Mouse (Mus musculus): ENCODE measurements around the gene Mki67. TPM values are rescaled to one million over a fixed set of nuclear protein-coding genes. Genes with fewer than 3 reads are reported as not detected.

Mki67 gene
- total and polyA plus RNA-seq, 3 experiments: 22.4 to 924 (median 272) TPM

- Histone ChIP-seq H3K9me3 (replicated peaks) (no peaks in the 10 kb centered on the region), H3K4me1 (ENCODE audit: insufficient read depth, low read depth, low read length) (peaks cover 33% of the 10 kb centered on the region), H3K27me3 (ENCODE audit: insufficient read depth, low read length) (no peaks in the 10 kb centered on the region), H3K36me3 (replicated peaks) (peaks cover 100% of the 10 kb centered on the region), H3K4me3 (ENCODE audit: low read depth, low read length) (no peak overlapping the region)
- DNase-seq (ENCODE audit: low spot score): no peak
- no peak for ATAC-seq (ENCODE audit: extremely low read depth, insufficient number of reproducible peaks, low FRiP score, poor library complexity, severe bottlenecking)
- TF ChIP-seq TAL1 (conservative IDR thresholded peaks at IDR 0.05; ENCODE audit: low read depth, low read length) (no peak), GATA2 (IDR thresholded peaks at IDR 0.05; ENCODE audit: borderline replicate concordance, low read depth, low read length) (no peak), POLR2AphosphoS5 (IDR thresholded peaks at IDR 0.05; ENCODE audit: insufficient replicate concordance, low read depth, low read length) (no peak), GATA1 (IDR thresholded peaks at IDR 0.05; ENCODE audit: borderline replicate concordance, low read length) (no peak), CTCF (IDR thresholded peaks at IDR 0.05; ENCODE audit: low read depth, low read length) (no peak)
These were observed 58.0 kb downstream of the Mki67 start for GRCm38 (mm10) chr7:135658150-135658549.

DNA sequence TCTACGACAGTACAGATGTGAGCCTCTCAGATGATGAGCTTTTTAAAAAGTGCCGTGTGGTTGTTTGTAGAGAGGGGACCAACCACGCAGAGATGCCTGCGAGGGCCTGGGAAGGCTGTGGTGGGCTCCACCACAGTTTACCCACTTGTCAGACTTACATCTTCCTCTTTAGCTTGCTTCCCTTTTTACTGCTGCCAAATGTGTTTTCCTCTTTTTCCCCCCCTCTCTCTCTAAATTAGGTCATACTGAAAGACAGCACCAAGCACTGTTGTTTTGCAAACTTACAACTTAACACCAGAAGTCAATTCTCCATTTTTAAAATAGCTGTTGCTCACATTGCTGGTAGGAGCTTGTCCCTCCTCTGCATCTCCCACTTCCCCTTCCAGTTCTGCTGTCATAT lies 61.0 kb downstream of the Mki67 start:
- ATAC-seq (ENCODE audit: extremely low read depth, insufficient number of reproducible peaks, low FRiP score, poor library complexity, severe bottlenecking) (no peak), DNase-seq (ENCODE audit: low spot score) (no peak)
- no peak for TF ChIP-seq GATA1 (IDR thresholded peaks at IDR 0.05; ENCODE audit: borderline replicate concordance, low read length)
- TF ChIP-seq TAL1 (conservative IDR thresholded peaks at IDR 0.05; ENCODE audit: low read depth, low read length): no peak
- TF ChIP-seq GATA2 (IDR thresholded peaks at IDR 0.05; ENCODE audit: borderline replicate concordance, low read depth, low read length): no peak
- TF ChIP-seq POLR2AphosphoS5 (IDR thresholded peaks at IDR 0.05; ENCODE audit: insufficient replicate concordance, low read depth, low read length): no peak
- TF ChIP-seq CTCF (IDR thresholded peaks at IDR 0.05; ENCODE audit: low read depth, low read length): no peak
- no peaks in the 10 kb centered on the region for H3K9me3 ChIP-seq (replicated peaks)
- H3K36me3 ChIP-seq (replicated peaks): peaks cover 100% of the 10 kb centered on the region
- no peaks in the 10 kb centered on the region for H3K27me3 ChIP-seq (ENCODE audit: insufficient read depth, low read length)
- peaks cover 33% of the 10 kb centered on the region for H3K4me1 ChIP-seq (ENCODE audit: insufficient read depth, low read depth, low read length)
- no peak overlapping the region for H3K4me3 ChIP-seq (ENCODE audit: low read depth, low read length)

- ATAC-seq (ENCODE audit: extremely low read depth, insufficient number of reproducible peaks, low FRiP score, poor library complexity, severe bottlenecking) (no peak), DNase-seq (ENCODE audit: low spot score) (no peak)
- H3K36me3 ChIP-seq (replicated peaks): peaks cover 100% of the 10 kb centered on the region
- H3K9me3 ChIP-seq (replicated peaks): no peaks in the 10 kb centered on the region
- no peak overlapping the region for H3K4me3 ChIP-seq (ENCODE audit: low read depth, low read length)
- H3K4me1 ChIP-seq (ENCODE audit: insufficient read depth, low read depth, low read length): peaks cover 28% of the 10 kb centered on the region
- TF ChIP-seq POLR2AphosphoS5 (IDR thresholded peaks at IDR 0.05; ENCODE audit: insufficient replicate concordance, low read depth, low read length): no peak
- no peak for TF ChIP-seq GATA2 (IDR thresholded peaks at IDR 0.05; ENCODE audit: borderline replicate concordance, low read depth, low read length)
- TF ChIP-seq GATA1 (IDR thresholded peaks at IDR 0.05; ENCODE audit: borderline replicate concordance, low read length): no peak
- TF ChIP-seq CTCF (IDR thresholded peaks at IDR 0.05; ENCODE audit: low read depth, low read length): no peak
- no peak for TF ChIP-seq TAL1 (conservative IDR thresholded peaks at IDR 0.05; ENCODE audit: low read depth, low read length)
- H3K27me3 ChIP-seq (ENCODE audit: insufficient read depth, low read length): no peaks in the 10 kb centered on the region
These were observed 61.9 kb downstream of the Mki67 start for GRCm38 (mm10) chr7:135654288-135654687.

GRCm38 (mm10) chr7:135653601-135654000 lies 62.6 kb downstream of the Mki67 start:
- H3K9me3 ChIP-seq (replicated peaks): no peaks in the 10 kb centered on the region
- H3K4me1 ChIP-seq (ENCODE audit: insufficient read depth, low read depth, low read length): peaks cover 32% of the 10 kb centered on the region
- no peak for TF ChIP-seq TAL1 (conservative IDR thresholded peaks at IDR 0.05; ENCODE audit: low read depth, low read length)
- no peak for TF ChIP-seq GATA2 (IDR thresholded peaks at IDR 0.05; ENCODE audit: borderline replicate concordance, low read depth, low read length)
- no peak for TF ChIP-seq CTCF (IDR thresholded peaks at IDR 0.05; ENCODE audit: low read depth, low read length)
- TF ChIP-seq POLR2AphosphoS5 (IDR thresholded peaks at IDR 0.05; ENCODE audit: insufficient replicate concordance, low read depth, low read length): no peak
- no peak for TF ChIP-seq GATA1 (IDR thresholded peaks at IDR 0.05; ENCODE audit: borderline replicate concordance, low read length)
- H3K4me3 ChIP-seq (ENCODE audit: low read depth, low read length): no peak overlapping the region
- DNase-seq (ENCODE audit: low spot score): no peak
- no peak for ATAC-seq (ENCODE audit: extremely low read depth, insufficient number of reproducible peaks, low FRiP score, poor library complexity, severe bottlenecking)
- H3K36me3 ChIP-seq (replicated peaks): peaks cover 100% of the 10 kb centered on the region
- H3K27me3 ChIP-seq (ENCODE audit: insufficient read depth, low read length): no peaks in the 10 kb centered on the region

DNA sequence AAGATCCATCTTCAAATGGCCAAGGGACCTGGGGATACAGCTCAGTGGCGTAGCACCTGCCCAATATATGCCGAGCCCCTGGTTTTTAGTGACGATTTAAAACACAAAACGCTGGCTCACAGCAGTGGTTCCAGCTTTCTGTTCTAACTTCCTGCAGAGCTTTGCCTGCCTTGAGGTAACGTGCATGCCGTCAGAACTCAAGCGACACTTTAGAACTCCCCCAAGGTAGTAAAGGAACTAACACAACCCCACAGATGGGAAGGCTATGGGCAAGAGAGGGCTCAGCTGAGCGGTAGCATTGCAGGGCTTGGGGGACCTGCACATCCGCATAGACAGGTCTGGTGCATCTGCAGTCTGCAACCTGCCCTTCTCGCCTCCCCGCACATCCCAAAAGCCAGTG lies 63.4 kb downstream of the Mki67 start:
- Histone ChIP-seq H3K27me3 (ENCODE audit: insufficient read depth, low read length) (no peaks in the 10 kb centered on the region), H3K9me3 (replicated peaks) (0 out of 2 replicates have a peak, but pooled peaks cover under 1% of the 10 kb centered on the region), H3K4me1 (ENCODE audit: insufficient read depth, low read depth, low read length) (peaks cover 34% of the 10 kb centered on the region), H3K4me3 (ENCODE audit: low read depth, low read length) (no peak overlapping the region), H3K36me3 (replicated peaks) (peaks cover 100% of the 10 kb centered on the region)
- no peak for DNase-seq (ENCODE audit: low spot score)
- ATAC-seq (ENCODE audit: extremely low read depth, insufficient number of reproducible peaks, low FRiP score, poor library complexity, severe bottlenecking): no peak
- TF ChIP-seq GATA2 (IDR thresholded peaks at IDR 0.05; ENCODE audit: borderline replicate concordance, low read depth, low read length) (no peak), CTCF (IDR thresholded peaks at IDR 0.05; ENCODE audit: low read depth, low read length) (no peak), TAL1 (conservative IDR thresholded peaks at IDR 0.05; ENCODE audit: low read depth, low read length) (no peak), POLR2AphosphoS5 (IDR thresholded peaks at IDR 0.05; ENCODE audit: insufficient replicate concordance, low read depth, low read length) (no peak), GATA1 (IDR thresholded peaks at IDR 0.05; ENCODE audit: borderline replicate concordance, low read length) (no peak)

- H3K4me3 ChIP-seq (ENCODE audit: low read depth, low read length): no peak overlapping the region
- peaks cover 100% of the 10 kb centered on the region for H3K36me3 ChIP-seq (replicated peaks)
- no peak for ATAC-seq (ENCODE audit: extremely low read depth, insufficient number of reproducible peaks, low FRiP score, poor library complexity, severe bottlenecking)
- TF ChIP-seq GATA2 (IDR thresholded peaks at IDR 0.05; ENCODE audit: borderline replicate concordance, low read depth, low read length) (no peak), TAL1 (conservative IDR thresholded peaks at IDR 0.05; ENCODE audit: low read depth, low read length) (no peak), GATA1 (IDR thresholded peaks at IDR 0.05; ENCODE audit: borderline replicate concordance, low read length) (no peak), CTCF (IDR thresholded peaks at IDR 0.05; ENCODE audit: low read depth, low read length) (no peak), POLR2AphosphoS5 (IDR thresholded peaks at IDR 0.05; ENCODE audit: insufficient replicate concordance, low read depth, low read length) (no peak)
- peaks cover 6% of the 10 kb centered on the region for H3K9me3 ChIP-seq (replicated peaks)
- no peak for DNase-seq (ENCODE audit: low spot score)
- peaks cover 31% of the 10 kb centered on the region for H3K4me1 ChIP-seq (ENCODE audit: insufficient read depth, low read depth, low read length)
- no peaks in the 10 kb centered on the region for H3K27me3 ChIP-seq (ENCODE audit: insufficient read depth, low read length)
These were observed 64.2 kb downstream of the Mki67 start for GRCm38 (mm10) chr7:135651831-135652511.

Data from G1E (cell line).